Mouse (Mus musculus) midbrain, embryonic 12.5 days (tissue): Measurements from ENCODE around the gene Tgif2lx1. TPM values are rescaled to one million over a fixed set of nuclear protein-coding genes. Genes with fewer than 3 reads are reported as not detected.
"Not testable (repeated sequence)": the region's sequence is repeated elsewhere in the genome, so short reads cannot be mapped to it uniquely, and the experiment has no call there.

Experiments used
- ATAC-seq: fragments of 200-750 bp; cut with Nextera tagmentation; 2 replicates; pipeline ENCODE4 v1.8.0; 2017; ENCODE audit warnings: low read depth, moderate TSS enrichment, moderate library complexity; ENCODE audit not compliant: low FRiP score
- H3K27ac ChIP-seq: fragments of 300-500 bp; sonication (generic); replicated peaks from 2 replicates; pipeline ENCODE4 v1.5.1; 2016; ENCODE audit warnings: mild to moderate bottlenecking
- H3K27me3 ChIP-seq: fragments of 300-500 bp; sonication (generic); 2 replicates; pipeline ENCODE4 v1.6.1; 2016; ENCODE audit warnings: mild to moderate bottlenecking
- H3K36me3 ChIP-seq: fragments of 300-500 bp; sonication (generic); 2 replicates; pipeline ENCODE4 v1.6.1; 2016
- H3K4me1 ChIP-seq: fragments of 300-500 bp; sonication (generic); 2 replicates; pipeline ENCODE4 v1.6.1; 2016
- H3K4me2 ChIP-seq: fragments of 300-500 bp; sonication (generic); replicated peaks from 2 replicates; pipeline ENCODE4 v1.6.1; 2016; ENCODE audit warnings: mild to moderate bottlenecking, moderate library complexity
- H3K4me3 ChIP-seq: fragments of 300-500 bp; sonication (generic); 2 replicates; pipeline ENCODE4 v1.5.1; 2016; ENCODE audit warnings: mild to moderate bottlenecking
- H3K9ac ChIP-seq: fragments of 300-500 bp; sonication (generic); replicated peaks from 2 replicates; pipeline ENCODE4 v1.6.1; 2016; ENCODE audit warnings: mild to moderate bottlenecking, moderate library complexity
- H3K9me3 ChIP-seq: fragments of 300-500 bp; sonication (generic); 2 replicates; pipeline ENCODE4 v1.6.1; 2016; ENCODE audit warnings: mild to moderate bottlenecking
- WGBS: fragments of 180-500 bp; shearing (Covaris S2); methylation state at CpG from one replicate; pipeline ENCODE4 v1.1.7; 2016; 5-methylcytosine and 5-hydroxymethylcytosine counted together
- polyA plus RNA-seq: library from polyadenylated mRNA; unstranded; fragments of >200 nt; fragmentation: Nextera tagmentation; extraction: Ambion mirVana; gene quantifications from 2 replicates; pipeline ENCODE4 v1.2.1, GENCODE M21; 2016

Tgif2lx1 gene
- not detected in 2 replicates for polyA plus RNA-seq

DNA sequence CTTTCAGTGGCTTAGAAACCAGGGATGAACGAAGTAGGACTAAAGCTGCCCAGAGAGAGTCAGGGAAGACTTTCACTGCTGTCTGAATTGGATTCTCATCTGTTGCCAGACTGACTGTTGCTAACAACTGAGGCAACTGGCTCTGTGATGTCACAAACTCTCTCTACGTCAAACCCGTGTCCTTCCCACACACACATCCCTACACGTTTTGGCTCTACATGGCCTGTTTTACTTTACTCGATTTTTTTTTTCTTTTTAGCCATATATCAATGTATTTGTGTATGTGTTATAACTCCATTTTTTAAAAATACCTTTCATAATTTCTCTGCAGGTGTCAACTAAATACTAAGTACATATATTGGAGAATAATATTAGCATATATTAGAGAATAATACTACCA lies at the start of gene Tgif2lx1:
Gene Tgif2lx1, minus strand, starts transcription at position 101 of the 400 bp plus-strand sequence.
- not testable (repeated sequence) for H3K9me3 ChIP-seq, H3K27ac ChIP-seq, H3K4me3 ChIP-seq, H3K4me1 ChIP-seq, H3K27me3 ChIP-seq, H3K36me3 ChIP-seq, H3K4me2 ChIP-seq, H3K9ac ChIP-seq, ATAC-seq
- WGBS = no CpG with 5 or more reads among the region's 5 CpGs

Other genes starting within 250 kb of the Tgif2lx1 start
- not detected in 2 replicates for gene Tgif2lx2, start 53.5 kb downstream of the Tgif2lx1 start, polyA plus RNA-seq